Mouse (Mus musculus): ENCODE data around the gene Hemk1. TPM values are rescaled to one million over a fixed set of nuclear protein-coding genes. Genes with fewer than 3 reads are reported as not detected.

Gene Hemk1
- polyA plus RNA-seq, 1 experiment = not detected

DNA sequence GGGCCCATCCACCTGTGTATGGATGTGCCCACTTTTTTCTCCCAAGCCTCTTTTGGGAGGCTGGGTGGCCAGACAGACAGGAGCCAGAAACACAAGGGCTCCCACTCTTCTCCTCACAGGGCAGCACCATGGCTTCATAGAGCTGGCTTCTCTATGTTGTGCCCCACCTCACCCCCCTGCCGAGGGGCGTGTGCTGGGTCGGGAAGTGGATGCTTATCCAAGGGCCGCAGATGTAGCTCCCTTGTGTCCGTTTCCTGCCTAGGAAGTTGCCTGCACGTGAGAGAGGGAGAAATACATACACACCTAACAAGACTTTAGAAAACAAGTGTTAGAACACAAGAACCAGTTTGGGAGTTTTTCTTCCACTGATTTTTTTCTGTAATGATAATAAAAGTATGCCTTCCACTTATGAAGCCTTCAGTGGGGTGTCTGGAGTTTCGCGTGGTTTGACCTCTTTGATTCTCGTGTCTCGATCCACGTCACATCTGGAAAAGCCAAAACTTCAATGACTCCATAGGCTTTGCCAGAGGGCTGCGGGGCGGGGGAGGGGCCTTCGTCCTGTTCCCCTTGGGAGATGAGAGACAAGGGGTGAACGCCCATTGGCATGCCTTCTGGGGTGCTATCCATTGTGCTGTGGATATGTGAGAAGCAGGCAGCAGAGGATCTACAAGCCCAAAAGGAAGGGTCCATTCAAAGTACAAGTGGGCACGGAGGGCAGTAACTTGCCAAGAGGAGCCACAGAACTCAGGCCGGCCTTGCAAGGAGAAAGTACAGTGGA is 36.4 kb downstream of the Hemk1 start:
- TF ChIP-seq CTCF (IDR thresholded peaks at IDR 0.05; ENCODE audit: insufficient read depth, low read depth, low read length) (no peak), POLR2A (IDR thresholded peaks at IDR 0.05; ENCODE audit: insufficient read depth, low read depth, low read length) (no peak)
- H3K27ac ChIP-seq (ENCODE audit: insufficient read depth, low read depth, low read length) = no peak overlapping the region
- 86% methylated on average over 17 of the region's 17 CpGs for WGBS
- no peak overlapping the region for H3K4me3 ChIP-seq (ENCODE audit: insufficient read depth, low read depth, low read length)
- peaks cover 29% of the 10 kb centered on the region for H3K4me1 ChIP-seq (ENCODE audit: control insufficient read depth, insufficient read depth, low read length)

GRCm38 (mm10) chr9:107300224-107300973 is 37.8 kb downstream of the Hemk1 start:
- Histone ChIP-seq H3K4me3 (ENCODE audit: insufficient read depth, low read depth, low read length) (no peak overlapping the region), H3K27ac (ENCODE audit: insufficient read depth, low read depth, low read length) (no peak overlapping the region), H3K4me1 (ENCODE audit: control insufficient read depth, insufficient read depth, low read length) (peaks cover 29% of the 10 kb centered on the region)
- TF ChIP-seq CTCF (IDR thresholded peaks at IDR 0.05; ENCODE audit: insufficient read depth, low read depth, low read length) (no peak), POLR2A (IDR thresholded peaks at IDR 0.05; ENCODE audit: insufficient read depth, low read depth, low read length) (no peak)
- WGBS = 94% methylated on average over 30 of the region's 30 CpGs

- Histone ChIP-seq H3K27ac (ENCODE audit: insufficient read depth, low read depth, low read length) (no peak overlapping the region), H3K4me3 (ENCODE audit: insufficient read depth, low read depth, low read length) (no peak overlapping the region), H3K4me1 (ENCODE audit: control insufficient read depth, insufficient read depth, low read length) (peaks cover 29% of the 10 kb centered on the region)
- 95% methylated on average over 7 of the region's 7 CpGs for WGBS
- TF ChIP-seq CTCF (IDR thresholded peaks at IDR 0.05; ENCODE audit: insufficient read depth, low read depth, low read length) (no peak), POLR2A (IDR thresholded peaks at IDR 0.05; ENCODE audit: insufficient read depth, low read depth, low read length) (no peak)
Observed at GRCm38 (mm10) chr9:107299783-107300182, 38.4 kb downstream of the Hemk1 start.

- Histone ChIP-seq H3K4me3 (ENCODE audit: insufficient read depth, low read depth, low read length) (no peak overlapping the region), H3K4me1 (ENCODE audit: control insufficient read depth, insufficient read depth, low read length) (peaks cover 29% of the 10 kb centered on the region), H3K27ac (ENCODE audit: insufficient read depth, low read depth, low read length) (no peak overlapping the region)
- 90% methylated on average over 6 of the region's 6 CpGs for WGBS
- TF ChIP-seq POLR2A (IDR thresholded peaks at IDR 0.05; ENCODE audit: insufficient read depth, low read depth, low read length) = no peak
- no peak for TF ChIP-seq CTCF (IDR thresholded peaks at IDR 0.05; ENCODE audit: insufficient read depth, low read depth, low read length)
Observed at GRCm38 (mm10) chr9:107298876-107299275, 39.3 kb downstream of the Hemk1 start.

DNA sequence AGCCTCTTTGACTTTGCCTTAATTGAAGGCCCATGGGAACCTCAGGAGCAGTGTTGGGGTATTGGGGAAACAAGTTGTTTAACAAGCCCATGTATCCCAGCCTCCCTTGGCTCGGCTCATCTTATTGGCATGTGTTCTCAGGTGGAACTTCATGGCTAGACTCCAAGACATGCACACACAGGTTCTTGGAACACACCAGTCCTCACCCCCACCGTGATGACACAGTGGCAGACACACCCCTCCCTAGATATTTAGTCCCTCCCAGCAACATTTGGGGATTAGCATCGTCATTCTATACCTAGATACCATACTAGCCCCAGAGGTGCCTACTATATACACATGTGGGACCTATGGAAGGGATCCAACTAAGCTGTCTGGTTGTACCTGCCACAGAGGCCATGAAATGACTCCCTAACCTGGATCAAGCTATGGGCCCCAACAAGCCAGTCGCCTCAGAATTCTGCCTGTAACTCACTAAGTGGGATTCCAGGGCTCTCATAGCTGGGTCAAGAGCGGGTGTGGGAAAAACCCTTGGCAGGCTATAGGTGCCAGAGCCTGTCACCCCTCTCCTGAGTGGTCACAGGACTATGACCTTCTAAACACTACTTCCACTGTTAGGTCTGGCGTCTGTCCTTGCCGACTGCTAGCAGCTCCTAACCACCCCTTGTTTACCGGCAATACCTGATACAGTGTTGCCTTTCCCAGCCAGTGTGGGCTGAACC is 39.9 kb downstream of the Hemk1 start:
- TF ChIP-seq POLR2A (IDR thresholded peaks at IDR 0.05; ENCODE audit: insufficient read depth, low read depth, low read length) (no peak), CTCF (IDR thresholded peaks at IDR 0.05; ENCODE audit: insufficient read depth, low read depth, low read length) (no peak)
- Histone ChIP-seq H3K4me3 (ENCODE audit: insufficient read depth, low read depth, low read length) (peak overlapping the region; percentile 72; the same call in 1 of the 2 replicates), H3K27ac (ENCODE audit: insufficient read depth, low read depth, low read length) (no peak overlapping the region), H3K4me1 (ENCODE audit: control insufficient read depth, insufficient read depth, low read length) (peaks cover 25% of the 10 kb centered on the region)
- 82% methylated on average over 8 of the region's 8 CpGs for WGBS

DNA sequence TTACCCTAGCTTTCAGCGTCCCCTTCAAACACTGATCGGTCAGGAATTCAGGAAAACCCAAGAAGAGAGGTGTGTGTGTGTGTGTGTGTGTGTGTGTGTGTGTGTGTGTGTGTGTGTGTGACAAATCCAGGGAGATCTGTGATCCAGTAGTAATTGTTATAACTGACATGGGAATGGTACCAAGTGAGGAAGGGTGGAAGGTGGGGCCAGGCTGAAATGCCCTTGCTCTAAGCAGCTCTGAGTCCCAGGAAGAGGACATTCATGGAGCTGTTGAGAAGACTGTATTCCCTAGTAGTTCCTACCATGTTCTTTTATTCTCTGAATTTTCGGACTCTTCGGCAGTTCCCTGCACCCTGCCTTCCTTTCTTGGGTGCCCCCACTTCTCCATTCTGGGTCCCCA is 40.5 kb downstream of the Hemk1 start:
- Histone ChIP-seq H3K4me1 (ENCODE audit: control insufficient read depth, insufficient read depth, low read length) (peaks cover 20% of the 10 kb centered on the region), H3K27ac (ENCODE audit: insufficient read depth, low read depth, low read length) (no peak overlapping the region), H3K4me3 (ENCODE audit: insufficient read depth, low read depth, low read length) (peak overlapping the region; percentile 72)
- TF ChIP-seq CTCF (IDR thresholded peaks at IDR 0.05; ENCODE audit: insufficient read depth, low read depth, low read length) = no peak
- no peak for TF ChIP-seq POLR2A (IDR thresholded peaks at IDR 0.05; ENCODE audit: insufficient read depth, low read depth, low read length)
- WGBS = 89% methylated on average over 4 of the region's 4 CpGs

DNA sequence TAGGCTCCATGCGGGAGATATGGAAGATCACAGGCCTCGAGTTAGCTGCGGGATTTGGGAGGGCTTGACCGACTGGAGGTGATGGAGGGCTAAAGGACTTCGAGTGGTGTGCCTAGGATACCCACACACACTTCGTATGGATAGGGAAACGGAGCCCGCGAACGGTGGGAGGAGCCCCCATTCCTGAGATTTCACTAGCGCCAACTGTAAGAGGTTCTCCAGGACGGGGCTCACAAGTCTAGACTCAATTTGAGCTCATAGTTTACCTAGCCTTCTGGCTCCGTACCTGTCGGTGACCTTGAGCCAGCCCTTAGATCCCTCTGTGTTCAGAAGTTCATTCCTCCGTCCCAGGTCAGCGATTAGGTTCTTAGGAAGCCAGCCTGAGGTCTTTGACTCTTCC is 41.1 kb downstream of the Hemk1 start:
- TF ChIP-seq CTCF (IDR thresholded peaks at IDR 0.05; ENCODE audit: insufficient read depth, low read depth, low read length) = no peak
- TF ChIP-seq POLR2A (IDR thresholded peaks at IDR 0.05; ENCODE audit: insufficient read depth, low read depth, low read length) = no peak
- H3K27ac ChIP-seq (ENCODE audit: insufficient read depth, low read depth, low read length) = no peak overlapping the region
- peaks cover 20% of the 10 kb centered on the region for H3K4me1 ChIP-seq (ENCODE audit: control insufficient read depth, insufficient read depth, low read length)
- H3K4me3 ChIP-seq (ENCODE audit: insufficient read depth, low read depth, low read length) = peak overlapping the region; percentile 72
- WGBS = 11% methylated on average over 16 of the region's 16 CpGs

DNA sequence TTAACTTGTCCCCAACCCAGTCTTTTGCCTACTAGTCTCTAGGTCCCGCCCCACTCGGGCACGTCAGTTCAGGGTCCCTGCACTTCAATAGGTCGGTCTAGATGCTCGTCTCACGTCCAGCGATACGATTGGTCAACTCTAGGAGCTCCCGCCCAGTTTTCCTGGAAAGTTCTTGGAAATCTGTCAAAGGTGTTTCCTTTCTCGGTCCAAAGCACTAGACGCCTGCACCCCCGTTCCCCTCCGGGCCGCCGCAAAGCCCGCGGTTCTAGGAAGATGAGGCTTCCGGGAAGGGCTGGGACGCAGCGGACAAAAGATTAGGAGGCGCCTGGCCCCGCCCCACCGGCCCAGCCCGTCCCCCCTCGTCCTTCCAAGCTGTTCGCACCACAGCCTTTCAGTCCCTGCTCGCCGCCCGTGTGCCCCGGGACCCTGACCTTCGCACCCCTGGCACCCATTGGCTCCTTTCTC is 41.6 kb downstream of the Hemk1 start:
- Histone ChIP-seq H3K4me3 (ENCODE audit: insufficient read depth, low read depth, low read length) (peak overlapping the region; percentile 72), H3K27ac (ENCODE audit: insufficient read depth, low read depth, low read length) (no peak overlapping the region), H3K4me1 (ENCODE audit: control insufficient read depth, insufficient read depth, low read length) (peaks cover 20% of the 10 kb centered on the region)
- WGBS = under 1% methylated on average over 31 of the region's 31 CpGs
- TF ChIP-seq POLR2A (IDR thresholded peaks at IDR 0.05; ENCODE audit: insufficient read depth, low read depth, low read length) = no peak; the same call in 1 of the 2 replicates
- no peak for TF ChIP-seq CTCF (IDR thresholded peaks at IDR 0.05; ENCODE audit: insufficient read depth, low read depth, low read length)
